Mouse (Mus musculus) stomach, embryonic 15.5 days (tissue): Measurements from ENCODE around the gene Gm28710. TPM values are rescaled to one million over a fixed set of nuclear protein-coding genes. Genes with fewer than 3 reads are reported as not detected.

ENCODE experiments used
- polyA plus RNA-seq: library from polyadenylated mRNA; unstranded; fragments of >200 nt; fragmentation: Nextera tagmentation; extraction: Ambion mirVana; gene quantifications from 2 replicates; pipeline ENCODE4 v1.2.1, GENCODE M21; 2015

Gene Gm28710
- polyA plus RNA-seq, 1 experiment from 2014 or later = 0.26 TPM

Other genes starting within 250 kb of the Gm28710 start
- gene Hgf, start 238.3 kb upstream of the Gm28710 start, polyA plus RNA-seq = 4.2 and 4.8 TPM in 2 replicates